In genomic region chr4:139555235-139555634, GRCm38 (mm10) we compare ENCODE assay signal across 24 mouse cellular contexts. TPM values are rescaled to one million over a fixed set of nuclear protein-coding genes. Genes with fewer than 3 reads are reported as not detected.
"Had no signal": no experiment of that assay in that cellular context is flagged by ENCODE, and none has a peak within 500 bp of the region (broad histone marks: within the 10 kb centered on the region; RNA-seq: fewer than 3 reads in every experiment).

No protein-coding gene starts in this region.

- DNase-seq: gastrocnemius, postnatal 14 days; gastrocnemius, postnatal 36 days; kidney, adult 11 months; kidney, adult 2 months; kidney, adult 9 months; layer of hippocampus, adult 9-11 months; layer of hippocampus, postnatal 36 days had no signal

- H3K9ac ChIP-seq: forebrain, postnatal 0 days; hindbrain, embryonic 13.5 days; hindbrain, embryonic 15.5 days; kidney, embryonic 15.5 days; limb, embryonic 13.5 days; limb, embryonic 15.5 days; liver, embryonic 12.5 days had no signal

- H3K4me1 ChIP-seq: hindbrain, embryonic 13.5 days; hindbrain, embryonic 15.5 days; kidney, embryonic 15.5 days; limb, embryonic 13.5 days; limb, embryonic 15.5 days; liver, embryonic 12.5 days had no signal

- H3K4me2 ChIP-seq: hindbrain, embryonic 13.5 days; hindbrain, embryonic 15.5 days; limb, embryonic 13.5 days; limb, embryonic 15.5 days; liver, embryonic 12.5 days had no signal

- H3K27me3 ChIP-seq: hindbrain, embryonic 13.5 days; hindbrain, embryonic 15.5 days; kidney, embryonic 15.5 days; limb, embryonic 13.5 days; limb, embryonic 15.5 days; liver, embryonic 12.5 days had no signal

- H3K9me3 ChIP-seq: hindbrain, embryonic 13.5 days; hindbrain, embryonic 15.5 days; kidney, embryonic 15.5 days; limb, embryonic 15.5 days; liver, embryonic 12.5 days had no signal

- H3K36me3 ChIP-seq: hindbrain, embryonic 13.5 days; hindbrain, embryonic 15.5 days; kidney, embryonic 15.5 days; limb, embryonic 13.5 days; limb, embryonic 15.5 days; liver, embryonic 12.5 days had no signal

- ATAC-seq: forebrain, postnatal 0 days; hindbrain, postnatal 0 days; intestine, embryonic 16.5 days; liver, embryonic 12.5 days had no signal

- H3K27ac ChIP-seq: hindbrain, embryonic 13.5 days; hindbrain, embryonic 15.5 days; hindbrain, postnatal 0 days; kidney, embryonic 15.5 days; kidney, postnatal 0 days; limb, embryonic 13.5 days; limb, embryonic 15.5 days; liver, embryonic 12.5 days had no signal

- H3K4me3 ChIP-seq: hindbrain, embryonic 13.5 days; hindbrain, embryonic 15.5 days; kidney, embryonic 15.5 days; limb, embryonic 13.5 days; limb, embryonic 15.5 days; liver, embryonic 12.5 days had no signal

RNA-seq across cellular contexts. Expression of gene Gm21969, which starts 47.8 kb away (rescaled TPM):
- polyA plus RNA-seq: forebrain, postnatal 0 days; gonadal fat pad, adult 2 months; heart, embryonic 14.5 days; heart, postnatal 0 days; hindbrain, embryonic 11.5 days; hindbrain, embryonic 13.5 days; hindbrain, embryonic 15.5 days; hindbrain, postnatal 0 days; intestine, embryonic 14.5 days; intestine, embryonic 16.5 days; kidney, embryonic 15.5 days; kidney, postnatal 0 days; large intestine, adult 2 months; limb, embryonic 11.5 days; limb, embryonic 13.5 days; limb, embryonic 15.5 days; liver, embryonic 12.5 days had no signal
